Mouse (Mus musculus) urinary bladder, adult 18-20 months (tissue): ENCODE measurements around the gene Kansl3.

Source experiments
- DNase-seq, 2 experiments: peaks; one replicate each; pipeline ENCODE4 v3.0.0; 2022; ENCODE audit warnings: low spot score in 2 of 2, mixed read lengths in 2 of 2

Gene Kansl3

DNA sequence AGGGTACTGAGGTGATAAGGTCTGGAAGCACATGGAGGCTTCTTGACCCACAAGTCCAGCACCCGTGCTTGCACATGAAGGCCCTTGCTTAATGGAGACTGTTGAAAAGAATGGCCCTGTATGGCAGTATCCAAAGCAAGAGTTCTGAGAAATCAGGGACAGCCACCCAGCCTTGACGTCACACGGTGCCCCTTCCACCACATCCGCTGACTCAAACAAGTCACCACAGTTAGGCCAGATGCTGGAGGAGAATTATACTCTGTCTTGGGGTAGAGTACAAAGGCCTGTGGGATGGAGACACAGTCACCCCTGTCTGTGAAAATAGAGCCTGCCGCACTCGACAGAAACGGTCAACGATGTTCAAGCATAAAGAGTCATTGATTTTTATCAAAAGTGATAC, 75.5 kb downstream of the Kansl3 start:
- DNase-seq, result no peak
